Mouse (Mus musculus) liver, embryonic 11.5 days (tissue): ENCODE results near the gene Sh2d2a. TPM values are rescaled to one million over a fixed set of nuclear protein-coding genes. Genes with fewer than 3 reads are reported as not detected.
"Not testable (repeated sequence)": the region's sequence is repeated elsewhere in the genome, so short reads cannot be mapped to it uniquely, and the experiment has no call there.

Experiments
- ATAC-seq: fragments of 200-750 bp; cut with Nextera tagmentation; replicated peaks from 2 replicates; pipeline ENCODE4 v1.8.0; 2017; ENCODE audit warnings: moderate number of reproducible peaks, mild to moderate bottlenecking, moderate TSS enrichment, moderate library complexity; ENCODE audit not compliant: low FRiP score
- DNase-seq: peaks from one replicate; pipeline ENCODE4 v3.0.0-alpha.2; 2017; ENCODE audit warnings: low spot score
- H3K27ac ChIP-seq: fragments of 300-500 bp; sonication (generic); 2 replicates; pipeline ENCODE4 v1.5.1; 2014; ENCODE audit warnings: mild to moderate bottlenecking, low read depth, low read length, control low read depth
- H3K27me3 ChIP-seq: fragments of 300-500 bp; sonication (generic); replicated peaks from 2 replicates; pipeline ENCODE4 v1.6.1; 2014; ENCODE audit warnings: low read length, mixed read lengths; ENCODE audit not compliant: control insufficient read depth, insufficient read depth
- H3K36me3 ChIP-seq: fragments of 300-500 bp; sonication (generic); 2 replicates; pipeline ENCODE4 v1.6.1; 2014; ENCODE audit warnings: mild to moderate bottlenecking, low read length, moderate library complexity, mixed read lengths; ENCODE audit not compliant: control insufficient read depth, insufficient read depth
- H3K4me1 ChIP-seq: fragments of 300-500 bp; sonication (generic); replicated peaks from 2 replicates; pipeline ENCODE4 v1.6.1; 2014; ENCODE audit warnings: low read length, mixed read lengths; ENCODE audit not compliant: control insufficient read depth, insufficient read depth
- H3K4me2 ChIP-seq: fragments of 300-500 bp; sonication (generic); 2 replicates; pipeline ENCODE4 v1.6.1; 2014; ENCODE audit warnings: mild to moderate bottlenecking, control low read depth, moderate library complexity
- H3K4me3 ChIP-seq: fragments of 300-500 bp; sonication (generic); 2 replicates; pipeline ENCODE4 v1.5.1; 2014; ENCODE audit warnings: low read depth, low read length, control low read depth
- H3K9ac ChIP-seq: fragments of 300-500 bp; sonication (generic); 2 replicates; pipeline ENCODE4 v1.6.1; 2014; ENCODE audit warnings: low read depth, low read length, control low read depth
- H3K9me3 ChIP-seq: fragments of 300-500 bp; sonication (generic); 2 replicates; pipeline ENCODE4 v1.6.1; 2016; ENCODE audit warnings: low read length, inconsistent platforms, mixed read lengths; ENCODE audit not compliant: control insufficient read depth
- WGBS: fragments of 180-500 bp; shearing (Covaris S2); extraction: QIAGEN DNeasy Blood & Tissue Kit; methylation state at CpG from one replicate; pipeline ENCODE4 v1.1.7; 2014; 5-methylcytosine and 5-hydroxymethylcytosine counted together
- polyA plus RNA-seq: library from polyadenylated mRNA; unstranded; fragments of >200 nt; fragmentation: Nextera tagmentation; extraction: Ambion mirVana; gene quantifications from 2 replicates; pipeline ENCODE4 v1.2.1, GENCODE M21; 2014

The Sh2d2a gene
- polyA plus RNA-seq, 1 experiment from 2014 or later, result 0.15 TPM

DNA sequence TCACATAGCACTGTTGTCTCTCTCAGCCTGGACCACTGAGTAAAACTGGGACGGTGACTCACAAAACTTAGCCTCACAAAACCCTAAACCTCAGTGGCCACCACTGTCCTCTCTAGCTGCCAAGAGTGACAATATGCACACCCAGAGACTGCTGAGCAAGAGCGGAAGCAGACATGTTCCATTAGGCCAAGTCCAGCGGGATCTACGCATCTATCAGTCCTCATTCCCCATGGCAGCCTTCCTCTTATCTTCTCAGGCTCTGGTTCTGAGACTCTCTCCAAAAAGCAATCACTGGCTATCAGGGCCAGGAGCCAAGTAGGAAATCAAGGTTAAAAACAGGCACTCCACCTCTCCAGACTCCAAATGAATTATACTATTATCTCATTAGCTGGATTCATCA, 31.2 kb downstream of the Sh2d2a start:
- Histone ChIP-seq H3K4me3 (no peak overlapping the region), H3K9me3 (no peaks in the 10 kb centered on the region), H3K27me3 (no peaks in the 10 kb centered on the region), H3K4me2 (no peak overlapping the region), H3K4me1 (peaks cover 4% of the 10 kb centered on the region), H3K9ac (no peak overlapping the region), H3K36me3 (peaks cover 16% of the 10 kb centered on the region), H3K27ac (no peak overlapping the region)
- ATAC-seq, result no peak
- WGBS, result 89% methylated on average over 4 of the region's 4 CpGs
- no peak for DNase-seq

DNA sequence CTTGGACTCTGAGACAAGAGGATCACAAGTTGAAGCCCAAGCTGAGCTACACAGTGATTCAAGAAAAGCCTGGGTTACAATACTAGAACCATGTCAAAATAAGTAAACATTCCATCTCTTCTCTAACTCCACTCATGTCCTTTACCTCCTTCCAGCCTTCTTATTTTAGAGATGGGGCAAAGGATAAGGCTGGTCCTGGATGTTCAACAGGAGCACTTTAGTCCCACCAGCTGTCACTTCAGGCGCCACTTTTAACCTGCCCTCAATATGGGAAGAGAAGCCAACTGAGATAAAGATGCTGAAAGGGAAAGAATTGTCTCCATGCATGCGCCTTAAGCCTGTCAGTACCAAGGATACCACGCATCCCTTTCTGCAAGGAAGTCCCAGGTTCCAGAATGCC, 37.7 kb downstream of the Sh2d2a start:
- 4% methylated on average over 3 of the region's 3 CpGs for WGBS
- H3K36me3 ChIP-seq, result peaks cover 7% of the 10 kb centered on the region
- peak overlapping the region; percentile 96 for H3K4me2 ChIP-seq
- peak overlapping the region; percentile 94 for H3K4me3 ChIP-seq
- peak overlapping the region; percentile 88 for H3K27ac ChIP-seq
- no peaks in the 10 kb centered on the region; the same call in 1 of the 2 replicates for H3K9me3 ChIP-seq
- ATAC-seq (no peak), DNase-seq (no peak)
- peak overlapping the region; percentile 95 for H3K9ac ChIP-seq
- peaks cover 19% of the 10 kb centered on the region for H3K4me1 ChIP-seq
- no peaks in the 10 kb centered on the region for H3K27me3 ChIP-seq

DNA sequence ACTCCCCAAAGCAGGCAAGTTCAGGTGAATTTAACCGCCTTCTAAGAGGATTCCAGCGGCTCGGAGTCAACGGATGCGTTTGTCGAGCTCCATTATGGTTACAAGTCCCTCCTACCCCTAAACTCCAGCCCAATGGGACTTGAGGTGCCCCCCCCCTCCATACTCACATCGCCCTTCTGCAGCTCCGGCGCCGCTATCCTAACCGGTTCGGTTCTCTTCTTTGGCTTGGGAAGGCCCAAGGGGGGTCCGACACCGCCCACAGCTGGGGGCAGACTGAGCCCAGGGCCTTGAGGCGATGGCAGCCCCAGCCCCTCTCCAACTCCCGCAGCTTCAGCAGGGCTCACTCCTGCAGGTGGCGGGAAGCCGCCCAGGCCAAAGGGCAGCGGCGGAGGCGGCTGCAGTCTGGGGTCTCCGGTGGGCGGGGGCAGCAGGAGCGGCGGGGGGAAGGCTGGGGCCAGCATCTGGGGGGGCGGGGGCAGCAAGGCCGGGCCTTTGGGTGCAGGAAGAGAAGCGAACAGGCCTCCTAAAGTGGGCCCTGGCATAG, 38.2 kb downstream of the Sh2d2a start:
- H3K9me3 ChIP-seq, result no peaks in the 10 kb centered on the region; the same call in 1 of the 2 replicates
- peak overlapping the region; percentile 88 for H3K27ac ChIP-seq
- no peaks in the 10 kb centered on the region for H3K27me3 ChIP-seq
- peak overlapping the region; percentile 96 for H3K4me2 ChIP-seq
- WGBS, result under 1% methylated on average over 24 of the region's 28 CpGs
- peaks cover 19% of the 10 kb centered on the region for H3K4me1 ChIP-seq
- DNase-seq (peak; percentile 60), ATAC-seq (peak; percentile 13)
- peak overlapping the region; percentile 95 for H3K9ac ChIP-seq
- H3K4me3 ChIP-seq, result peak overlapping the region; percentile 94
- peaks cover 7% of the 10 kb centered on the region for H3K36me3 ChIP-seq

DNA sequence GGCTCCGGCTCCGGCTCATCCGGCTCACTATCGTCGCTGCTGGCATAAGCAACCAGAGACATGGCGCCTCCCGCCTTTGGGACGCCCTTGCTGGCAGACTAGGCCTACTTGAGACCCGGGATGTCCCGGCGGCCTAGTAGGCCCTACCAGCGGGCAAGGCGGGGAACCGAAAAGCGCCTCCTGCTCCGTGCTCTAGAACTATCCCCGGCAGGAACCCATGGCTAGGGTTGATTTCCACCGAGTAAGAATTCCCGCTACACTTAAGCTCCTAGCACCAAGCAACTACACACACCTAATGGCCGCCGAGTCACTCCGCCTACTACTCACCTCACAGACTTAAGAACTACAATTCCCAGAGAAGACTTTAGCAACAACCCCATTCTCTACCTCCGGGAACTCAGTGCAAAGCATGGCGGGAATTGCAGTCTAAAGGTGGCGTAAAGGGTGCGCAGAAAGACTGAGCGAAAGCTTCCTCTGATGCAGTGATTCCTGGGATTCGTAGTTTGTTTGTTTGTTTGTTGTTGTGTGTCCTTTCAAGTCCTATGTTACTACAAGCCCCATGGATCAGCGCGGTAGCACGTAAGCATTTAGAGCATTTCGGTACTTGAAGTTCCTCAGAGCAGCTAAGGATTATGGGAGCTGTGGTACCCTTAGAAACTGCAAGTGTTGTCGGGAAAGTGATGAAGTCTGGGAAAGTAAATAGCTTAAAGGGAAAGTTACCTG, 38.9 kb downstream of the Sh2d2a start, which contains the start of gene Prcc:
Gene Prcc (minus strand): TSS at position 328 of the 723 bp plus-strand sequence.
- Histone ChIP-seq H3K9me3 (no peaks in the 10 kb centered on the region; the same call in 1 of the 2 replicates), H3K9ac (peak within 1 kb of the TSS; percentile 95), H3K27ac (peak within 1 kb of the TSS; percentile 88), H3K4me2 (peak within 1 kb of the TSS; percentile 96), H3K4me3 (peak within 1 kb of the TSS; percentile 94), H3K27me3 (no peaks in the 10 kb centered on the region), H3K4me1 (peaks cover 19% of the 10 kb centered on the region), H3K36me3 (peaks cover 4% of the 10 kb centered on the region)
- peak; percentile 94 for ATAC-seq
- DNase-seq, result peak; percentile 82
- under 1% methylated on average over 33 of the region's 33 CpGs for WGBS

GRCm38 (mm10) chr3:87886004-87886365, 39.4 kb downstream of the Sh2d2a start:
- peak overlapping the region; percentile 60; the same call in 1 of the 2 replicates for H3K9ac ChIP-seq
- H3K4me1 ChIP-seq, result peaks cover 19% of the 10 kb centered on the region
- peak overlapping the region; percentile 94 for H3K4me3 ChIP-seq
- H3K9me3 ChIP-seq, result no peaks in the 10 kb centered on the region; the same call in 1 of the 2 replicates
- ATAC-seq (no peak; the same call in none of the 2 replicates), DNase-seq (peak; percentile 61)
- no peaks in the 10 kb centered on the region; the same call in 1 of the 2 replicates for H3K36me3 ChIP-seq
- H3K27ac ChIP-seq, result 0 out of 2 replicates have a peak overlapping the region, but pooled peaks have one; percentile 39
- H3K27me3 ChIP-seq, result no peaks in the 10 kb centered on the region
- peak overlapping the region; percentile 96 for H3K4me2 ChIP-seq
- WGBS, result 9% methylated on average over 10 of the region's 10 CpGs

- WGBS, result 89% methylated on average over 6 of the region's 6 CpGs
- no peak for ATAC-seq
- no peaks in the 10 kb centered on the region for H3K36me3 ChIP-seq
- no peaks in the 10 kb centered on the region; the same call in 1 of the 2 replicates for H3K9me3 ChIP-seq
- H3K4me3 ChIP-seq, result peak overlapping the region; percentile 94; the same call in 1 of the 2 replicates
- no peak for DNase-seq
- H3K4me1 ChIP-seq, result peaks cover 19% of the 10 kb centered on the region
- peak overlapping the region; percentile 96 for H3K4me2 ChIP-seq
- H3K27ac ChIP-seq, result peak overlapping the region; percentile 16; the same call in 1 of the 2 replicates
- H3K27me3 ChIP-seq, result no peaks in the 10 kb centered on the region
- peak overlapping the region; percentile 60; the same call in 1 of the 2 replicates for H3K9ac ChIP-seq
Measured at GRCm38 (mm10) chr3:87886416-87886815, 39.9 kb downstream of the Sh2d2a start.

- ATAC-seq, H3K27ac ChIP-seq, H3K27me3 ChIP-seq, H3K4me3 ChIP-seq, H3K4me2 ChIP-seq, H3K9me3 ChIP-seq, H3K36me3 ChIP-seq, DNase-seq, H3K9ac ChIP-seq: not testable (repeated sequence)
- peaks cover 17% of the 10 kb centered on the region for H3K4me1 ChIP-seq
- WGBS, result 75% methylated on average over 4 of the region's 4 CpGs
Measured at GRCm38 (mm10) chr3:87887400-87887799, 40.8 kb downstream of the Sh2d2a start.

DNA sequence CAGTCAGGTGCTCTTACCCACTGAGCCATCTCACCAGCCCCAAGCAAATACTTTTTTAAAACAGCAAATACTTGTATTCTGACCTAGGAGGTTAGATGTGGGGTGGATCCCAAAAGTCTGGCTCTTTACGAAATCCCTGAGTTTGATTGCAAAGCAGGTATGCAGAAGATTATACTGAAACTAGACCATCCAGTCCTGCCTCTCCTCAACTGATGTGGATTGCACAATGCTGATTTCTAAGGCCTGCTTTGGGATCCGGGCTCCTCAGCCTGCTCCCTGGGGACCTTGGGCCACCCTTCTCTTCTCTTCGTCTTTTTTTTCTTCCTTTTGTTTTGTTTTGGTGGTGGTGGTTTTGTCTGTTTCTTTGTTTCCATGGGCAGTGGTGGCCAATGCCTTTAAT, 44.9 kb downstream of the Sh2d2a start:
- Histone ChIP-seq H3K9ac (no peak overlapping the region), H3K27me3 (no peaks in the 10 kb centered on the region), H3K4me3 (no peak overlapping the region), H3K4me1 (peaks cover 8% of the 10 kb centered on the region; the same call in 1 of the 2 replicates), H3K4me2 (no peak overlapping the region), H3K27ac (no peak overlapping the region), H3K36me3 (no peaks in the 10 kb centered on the region), H3K9me3 (no peaks in the 10 kb centered on the region; the same call in 1 of the 2 replicates)
- no peak for ATAC-seq
- WGBS, result 80% methylated on average over 3 of the region's 3 CpGs
- DNase-seq, result no peak
